Mouse (Mus musculus) intestine, embryonic 16.5 days (tissue): ENCODE measurements at regions not wholly inside any gene's neighbourhood (a gene's known extent, or its start where the extent isn't known, plus 50 kb on each side); places are given as distances from the start of the nearest gene placed in this dataset.

ENCODE experiments used
- ATAC-seq: fragments of 200-750 bp; cut with Nextera tagmentation; 2 replicates; pipeline ENCODE4 v1.8.0; 2017; ENCODE audit warnings: moderate TSS enrichment, moderate library complexity
- H3K27ac ChIP-seq: fragments of 300-500 bp; sonication (generic); 2 replicates; pipeline ENCODE4 v1.5.1; 2014; ENCODE audit warnings: mild to moderate bottlenecking, low read length
- H3K27me3 ChIP-seq: fragments of 300-500 bp; sonication (generic); replicated peaks from 2 replicates; pipeline ENCODE4 v1.6.1; 2014; ENCODE audit warnings: low read length, control low read depth, mixed read lengths; ENCODE audit not compliant: control insufficient read depth, insufficient read depth
- H3K36me3 ChIP-seq: fragments of 300-500 bp; sonication (generic); 2 replicates; pipeline ENCODE4 v1.6.1; 2014; ENCODE audit warnings: low read length, control low read depth; ENCODE audit not compliant: control insufficient read depth, insufficient read depth
- H3K4me1 ChIP-seq: fragments of 300-500 bp; sonication (generic); 2 replicates; pipeline ENCODE4 v1.6.1; 2014; ENCODE audit warnings: low read length, control low read depth, mixed read lengths; ENCODE audit not compliant: control insufficient read depth, insufficient read depth
- H3K4me2 ChIP-seq: fragments of 300-500 bp; sonication (generic); 2 replicates; pipeline ENCODE4 v1.6.1; 2014; ENCODE audit warnings: low read depth, low read length, control low read depth
- H3K4me3 ChIP-seq: fragments of 300-500 bp; sonication (generic); 2 replicates; pipeline ENCODE4 v1.5.1; 2014; ENCODE audit warnings: mild to moderate bottlenecking, low read length
- H3K9ac ChIP-seq: fragments of 300-500 bp; sonication (generic); 2 replicates; pipeline ENCODE4 v1.6.1; 2014; ENCODE audit warnings: low read depth, low read length
- H3K9me3 ChIP-seq: fragments of 300-500 bp; sonication (generic); 2 replicates; pipeline ENCODE4 v1.6.1; 2016; ENCODE audit warnings: low read length, control low read depth; ENCODE audit not compliant: control insufficient read depth
- WGBS: fragments of 180-500 bp; shearing (Covaris S2); extraction: QIAGEN DNeasy Blood & Tissue Kit; methylation state at CpG from one replicate; pipeline ENCODE4 v1.1.7; 2014; 5-methylcytosine and 5-hydroxymethylcytosine counted together

DNA sequence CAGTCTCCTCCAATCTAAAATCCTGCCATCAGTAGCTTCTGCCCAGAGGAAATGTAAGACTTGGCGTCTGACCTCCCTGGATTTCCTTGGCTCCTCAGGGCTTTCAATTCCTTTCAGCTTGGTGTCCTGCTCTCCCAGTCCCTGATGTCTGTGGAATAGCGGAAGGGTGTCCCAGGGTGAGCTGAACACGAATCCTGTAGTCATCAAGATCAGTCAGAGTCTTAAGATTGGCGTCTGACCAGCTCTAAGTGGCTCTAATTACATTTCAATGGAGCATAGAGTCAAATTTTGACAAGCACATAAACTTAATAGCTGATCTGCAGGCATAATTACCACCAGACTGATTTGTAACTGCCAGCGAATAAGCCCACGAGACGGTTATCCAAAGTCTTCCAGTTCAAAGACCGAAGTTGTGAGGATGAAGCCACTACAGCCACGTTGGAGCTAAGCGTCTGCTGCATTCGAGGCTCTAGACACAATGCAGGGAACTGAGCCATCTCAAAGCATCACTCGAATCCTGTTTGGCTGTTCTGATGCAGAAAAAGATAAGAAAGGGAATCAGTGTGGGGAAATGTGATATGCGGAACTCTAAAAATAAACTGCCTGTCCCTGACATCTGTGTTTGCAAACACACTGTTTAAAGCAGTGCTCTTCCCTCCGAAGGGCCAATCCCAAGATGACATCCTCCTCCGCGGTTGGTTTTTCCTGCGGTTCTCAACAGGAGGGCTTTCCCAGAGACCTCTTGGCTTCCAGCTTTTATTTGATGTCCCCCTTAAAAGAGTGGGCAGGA, 143.3 kb downstream of the Kdr start:
- Histone ChIP-seq H3K27me3 (no peaks in the 10 kb centered on the region), H3K9me3 (no peaks in the 10 kb centered on the region), H3K27ac (peak overlapping the region; percentile 43), H3K9ac (no peak overlapping the region), H3K4me3 (peak overlapping the region; percentile 19), H3K4me2 (peak overlapping the region; percentile 46), H3K4me1 (peaks cover 13% of the 10 kb centered on the region), H3K36me3 (no peaks in the 10 kb centered on the region)
- WGBS: 51% methylated on average over 17 of the region's 17 CpGs
- no peak for ATAC-seq

DNA sequence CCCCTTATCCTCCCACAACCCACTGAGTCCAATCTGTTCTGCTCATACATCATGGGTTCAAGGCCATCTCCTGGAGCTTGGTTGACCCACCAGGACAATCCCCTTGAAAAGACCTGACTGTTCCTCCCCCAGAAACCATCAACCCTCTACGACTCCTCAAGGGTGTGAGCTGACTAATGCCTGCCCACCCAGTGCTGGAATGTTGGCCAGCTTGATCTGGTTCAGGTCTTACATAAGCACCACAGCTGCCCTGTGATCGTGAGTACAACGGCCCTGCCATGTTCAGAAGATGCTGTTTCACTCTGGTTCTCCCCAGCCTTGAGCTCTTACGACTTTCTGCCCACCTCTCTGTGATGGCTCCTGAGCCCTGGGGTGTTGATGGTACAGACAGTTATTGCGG, 145.9 kb downstream of the Kdr start:
- Histone ChIP-seq H3K4me1 (peaks cover 15% of the 10 kb centered on the region), H3K4me3 (no peak overlapping the region), H3K4me2 (no peak overlapping the region), H3K27me3 (no peaks in the 10 kb centered on the region), H3K36me3 (no peaks in the 10 kb centered on the region), H3K9me3 (no peaks in the 10 kb centered on the region), H3K9ac (no peak overlapping the region), H3K27ac (no peak overlapping the region)
- no peak for ATAC-seq
- WGBS: 79% methylated on average over 5 of the region's 5 CpGs

DNA sequence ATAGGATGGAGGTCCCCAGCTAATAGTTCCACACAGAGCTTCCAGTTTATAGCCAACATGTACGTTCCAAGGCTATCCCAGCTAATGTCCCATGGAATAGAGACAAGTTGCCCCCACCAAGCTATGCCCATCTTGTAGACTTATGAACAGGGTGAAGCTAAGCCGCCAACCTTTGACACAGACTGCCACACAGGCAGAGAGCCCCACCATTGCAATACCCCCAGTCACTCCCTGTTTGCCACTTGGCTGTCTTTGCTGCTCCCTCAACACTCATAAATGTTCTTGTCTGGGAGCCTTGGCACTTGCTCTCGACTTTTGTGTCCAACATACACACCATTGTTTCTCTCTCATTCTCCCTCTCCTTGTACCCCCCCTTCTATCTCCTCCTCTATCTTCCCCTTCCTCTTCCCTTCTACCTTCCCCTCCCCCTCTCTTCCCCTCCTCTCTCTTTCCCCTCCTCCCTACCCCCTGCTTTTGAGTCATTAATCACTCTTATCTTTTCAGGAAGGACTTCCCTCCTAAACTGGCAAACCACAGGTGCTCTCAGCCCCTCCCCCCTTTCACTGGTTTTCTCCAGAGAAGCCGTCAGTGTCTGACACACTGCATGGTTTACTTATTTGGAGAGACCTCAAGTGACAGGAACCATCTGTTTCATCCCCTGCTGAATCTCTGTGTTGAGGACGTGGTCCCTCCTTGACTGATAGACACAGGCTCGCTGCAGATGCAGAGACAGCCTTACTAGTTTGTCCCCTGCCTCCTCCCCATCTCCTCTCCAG, 148.2 kb downstream of the Kdr start:
- peak; percentile 80 for ATAC-seq
- H3K27ac ChIP-seq: no peak overlapping the region
- 38% methylated on average over 6 of the region's 6 CpGs for WGBS
- H3K4me3 ChIP-seq: no peak overlapping the region
- H3K4me1 ChIP-seq: peaks cover 20% of the 10 kb centered on the region
- 0 out of 2 replicates have a peak overlapping the region, but pooled peaks have one; percentile 4 for H3K9ac ChIP-seq
- no peaks in the 10 kb centered on the region for H3K27me3 ChIP-seq
- H3K4me2 ChIP-seq: no peak overlapping the region
- no peaks in the 10 kb centered on the region for H3K36me3 ChIP-seq
- H3K9me3 ChIP-seq: no peaks in the 10 kb centered on the region

DNA sequence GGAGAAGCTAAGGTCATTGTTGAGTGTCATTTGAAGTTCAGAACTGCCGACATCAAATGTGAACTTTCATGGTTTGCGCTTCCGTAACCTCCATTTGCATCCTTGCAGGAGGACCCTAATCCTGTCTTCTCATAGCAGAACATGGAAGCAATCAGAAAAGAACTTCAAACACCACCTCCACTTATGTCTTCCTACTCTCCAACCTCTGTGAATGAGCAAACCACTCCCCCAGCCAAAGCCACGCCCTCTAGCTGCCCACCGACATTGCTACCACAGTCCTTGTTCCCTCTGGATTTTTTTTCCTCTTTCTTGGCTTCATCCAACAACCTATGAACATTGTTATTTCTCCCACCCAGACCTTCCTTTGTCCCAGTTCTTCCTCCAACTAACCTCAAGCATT, 149.9 kb downstream of the Kdr start:
- Histone ChIP-seq H3K27ac (no peak overlapping the region), H3K36me3 (no peaks in the 10 kb centered on the region), H3K9me3 (no peaks in the 10 kb centered on the region), H3K4me2 (no peak overlapping the region), H3K4me3 (no peak overlapping the region), H3K9ac (no peak overlapping the region), H3K27me3 (no peaks in the 10 kb centered on the region), H3K4me1 (peaks cover 20% of the 10 kb centered on the region)
- no peak for ATAC-seq
- 88% methylated on average over 5 of the region's 5 CpGs for WGBS

DNA sequence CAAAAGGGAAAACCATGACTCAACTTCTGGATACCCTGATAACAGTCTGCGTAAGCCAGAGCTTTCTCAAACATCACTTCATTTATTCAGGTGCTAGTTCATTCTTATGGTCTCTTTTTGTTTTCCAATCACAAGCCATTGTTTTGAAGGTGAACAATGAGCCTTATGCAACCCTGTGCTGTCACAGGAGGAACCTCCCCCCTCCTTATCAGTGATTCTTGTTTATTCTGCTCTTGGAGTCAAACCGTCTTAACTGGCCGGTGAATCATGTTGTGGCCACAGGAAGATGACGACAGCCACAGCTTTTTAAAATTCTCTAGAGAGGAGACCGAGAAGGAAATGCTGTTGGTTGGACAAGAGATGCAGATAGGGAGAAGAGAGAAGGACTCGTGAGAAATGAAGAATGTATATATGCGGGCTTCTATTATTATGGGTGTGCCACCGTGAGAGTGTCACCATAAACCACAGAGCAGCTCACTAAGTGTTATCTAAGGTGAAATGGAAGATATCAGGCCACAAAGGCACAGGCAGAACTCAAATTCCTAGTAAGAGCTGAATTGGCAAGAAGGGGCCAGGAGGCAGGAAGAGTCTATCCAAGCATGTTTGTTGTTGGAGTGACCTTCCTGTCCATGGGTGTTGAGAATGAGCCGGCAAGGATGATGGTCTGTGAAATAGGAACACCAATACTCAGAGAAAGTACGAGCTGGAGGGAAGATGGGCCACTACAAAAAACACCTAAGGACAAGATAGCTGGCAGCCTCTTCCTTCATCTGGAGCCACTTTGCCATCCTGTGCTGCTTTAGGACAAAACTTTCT, 151.8 kb downstream of the Kdr start:
- 0 out of 2 replicates have a peak overlapping the region, but pooled peaks have one; percentile 3 for H3K4me2 ChIP-seq
- no peak overlapping the region for H3K9ac ChIP-seq
- peak; percentile 34; the same call in 1 of the 2 replicates for ATAC-seq
- no peaks in the 10 kb centered on the region for H3K27me3 ChIP-seq
- no peak overlapping the region for H3K27ac ChIP-seq
- peaks cover 17% of the 10 kb centered on the region for H3K4me1 ChIP-seq
- no peaks in the 10 kb centered on the region for H3K36me3 ChIP-seq
- H3K4me3 ChIP-seq: no peak overlapping the region
- no peaks in the 10 kb centered on the region for H3K9me3 ChIP-seq
- 47% methylated on average over 10 of the region's 10 CpGs for WGBS

DNA sequence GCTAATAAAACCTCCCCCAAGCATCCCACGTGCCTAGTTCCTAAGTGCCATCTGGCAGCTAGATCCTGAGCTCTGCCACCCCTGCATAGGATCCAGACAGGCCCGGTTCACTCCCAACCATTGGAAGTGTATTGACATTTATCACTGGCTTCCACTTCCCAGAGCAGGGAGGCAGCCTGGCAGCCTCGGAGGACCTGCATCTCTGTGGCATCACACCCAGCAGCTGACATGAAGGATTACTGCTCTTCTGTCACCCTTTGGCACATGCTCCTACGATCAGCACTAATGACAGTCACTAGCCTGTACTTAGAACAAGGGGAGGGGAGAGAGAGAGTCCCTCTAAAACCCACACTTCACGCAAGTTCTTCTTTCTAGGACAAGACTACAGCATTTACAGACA, 152.7 kb downstream of the Kdr start:
- no peak for ATAC-seq
- 55% methylated on average over 5 of the region's 5 CpGs for WGBS
- H3K9ac ChIP-seq: no peak overlapping the region

DNA sequence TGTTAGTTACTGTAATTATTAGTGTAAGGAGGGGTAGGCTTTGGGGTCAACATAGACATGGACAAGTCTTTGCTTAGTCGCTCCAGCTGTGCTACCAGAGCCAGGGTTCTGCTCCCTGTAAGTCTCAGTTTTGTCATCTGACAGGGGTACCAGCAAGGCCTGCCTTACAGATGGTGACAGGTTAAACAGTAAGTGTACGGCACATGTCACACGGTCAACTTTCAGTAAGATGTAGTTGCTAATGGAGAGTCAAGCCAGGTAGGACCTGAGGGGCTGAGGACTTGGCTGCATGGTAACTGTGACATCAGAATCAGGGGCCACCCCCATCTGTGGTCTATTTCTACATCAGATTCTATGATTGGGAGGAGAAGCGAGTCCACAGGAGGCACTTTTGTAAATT, 153.6 kb downstream of the Kdr start:
- H3K27me3 ChIP-seq: no peaks in the 10 kb centered on the region
- no peaks in the 10 kb centered on the region for H3K9me3 ChIP-seq
- 89% methylated on average over 4 of the region's 4 CpGs for WGBS
- H3K27ac ChIP-seq: no peak overlapping the region
- 0 out of 2 replicates have a peak, but pooled peaks cover 5% of the 10 kb centered on the region for H3K4me1 ChIP-seq
- H3K9ac ChIP-seq: no peak overlapping the region
- H3K36me3 ChIP-seq: no peaks in the 10 kb centered on the region
- no peak for ATAC-seq
- H3K4me2 ChIP-seq: no peak overlapping the region
- H3K4me3 ChIP-seq: no peak overlapping the region

More for the DNA sequence above, 152.7 kb downstream of the Kdr start:
- no peaks in the 10 kb centered on the region for H3K36me3 ChIP-seq
- no peaks in the 10 kb centered on the region for H3K9me3 ChIP-seq
- no peak overlapping the region for H3K4me2 ChIP-seq
- no peak overlapping the region for H3K27ac ChIP-seq
- peaks cover 13% of the 10 kb centered on the region for H3K4me1 ChIP-seq
- H3K4me3 ChIP-seq: no peak overlapping the region
- H3K27me3 ChIP-seq: no peaks in the 10 kb centered on the region

DNA sequence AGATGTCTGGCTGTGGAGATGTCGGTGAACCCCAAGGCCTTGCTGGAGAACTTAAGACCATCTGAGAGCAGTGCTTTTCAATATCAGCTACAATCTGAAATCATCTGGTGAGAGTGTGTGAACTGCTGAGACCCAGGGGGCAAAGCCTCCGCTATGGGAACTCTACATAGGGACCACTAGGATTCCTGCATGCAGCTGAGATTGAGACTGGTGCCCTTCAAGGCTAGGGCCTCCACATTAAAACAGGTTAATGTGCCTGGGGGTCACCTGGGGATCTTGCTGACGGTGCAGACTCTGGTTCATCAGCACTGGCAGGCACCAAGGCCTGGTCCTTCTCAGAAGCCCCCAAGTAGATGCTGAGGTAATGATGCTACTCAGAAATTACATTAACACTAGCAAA, 154.6 kb downstream of the Kdr start:
- Histone ChIP-seq H3K36me3 (no peaks in the 10 kb centered on the region), H3K27me3 (no peaks in the 10 kb centered on the region), H3K9ac (no peak overlapping the region), H3K4me2 (no peak overlapping the region), H3K27ac (no peak overlapping the region), H3K9me3 (no peaks in the 10 kb centered on the region), H3K4me1 (0 out of 2 replicates have a peak, but pooled peaks cover 5% of the 10 kb centered on the region), H3K4me3 (no peak overlapping the region)
- ATAC-seq: no peak
- WGBS: 88% methylated on average over 3 of the region's 3 CpGs

DNA sequence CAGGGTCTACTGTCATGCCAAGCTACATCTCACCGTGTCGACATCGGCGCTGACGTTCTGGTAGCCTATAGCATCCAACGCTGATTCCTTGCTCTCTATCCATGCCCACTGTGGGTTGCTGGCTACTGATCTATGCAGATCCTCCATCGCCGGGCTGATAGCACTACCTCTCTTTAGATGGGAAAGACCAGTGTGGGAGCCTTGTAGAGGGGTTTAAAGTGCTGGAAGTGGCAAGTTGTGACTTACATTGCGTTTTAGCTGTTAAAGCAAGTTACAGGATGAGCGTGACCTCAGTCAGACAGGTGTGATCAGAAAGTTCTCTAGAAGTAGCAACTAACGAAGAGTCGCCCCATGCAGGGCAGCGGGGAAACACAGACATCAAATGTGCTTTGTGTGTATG, 160.9 kb downstream of the Kdr start:
- ATAC-seq: no peak
- 96% methylated on average over 13 of the region's 13 CpGs for WGBS
- Histone ChIP-seq H3K4me1 (no peaks in the 10 kb centered on the region), H3K4me2 (no peak overlapping the region), H3K36me3 (no peaks in the 10 kb centered on the region), H3K4me3 (no peak overlapping the region), H3K27me3 (no peaks in the 10 kb centered on the region), H3K27ac (no peak overlapping the region), H3K9me3 (no peaks in the 10 kb centered on the region), H3K9ac (no peak overlapping the region)
